Comparison of ENCODE assay signal across 8 mouse cellular contexts in genomic region chr6:34475391-34475790, GRCm38 (mm10). TPM values are rescaled to one million over a fixed set of nuclear protein-coding genes. Genes with fewer than 3 reads are reported as not detected.
DNase-seq lines count a peak whose midpoint lies in the region; ATAC-seq and TF ChIP-seq lines count a peak whose summit lies in the region.

No protein-coding gene starts in this region.

- ATAC-seq in heart, embryonic 14.5 days (ENCODE audit: insufficient number of reproducible peaks, insufficient read depth, low FRiP score, low read depth), result no peak
- ATAC-seq in forebrain, postnatal 0 days, result no peak

- H3K4me2 ChIP-seq in heart, embryonic 14.5 days (ENCODE audit: low read length), result peak overlapping the region; percentile 89
- H3K4me2 ChIP-seq in forebrain, postnatal 0 days (ENCODE audit: low read depth), result peak overlapping the region; percentile 81

- TF ChIP-seq EP300 in ES-Bruce4 (IDR thresholded peaks at IDR 0.05; ENCODE audit: insufficient read depth, low read depth, low read length), result no peak

- 10% methylated on average over 6 of the region's 6 CpGs for WGBS in heart, embryonic 14.5 days
- WGBS in forebrain, postnatal 0 days, result 16% methylated on average over 6 of the region's 6 CpGs
- 11% methylated on average over 6 of the region's 6 CpGs for WGBS in macrophage (ENCODE audit: missing documents)

- DNase-seq in heart, postnatal 14 days, result no peak
- DNase-seq in forebrain, postnatal 0 days, result no peak
- no peak for DNase-seq in cerebellum, postnatal 25 days
- no peak for DNase-seq in cerebellum, postnatal 36 days
- DNase-seq in frontal cortex, adult 2 months (ENCODE audit: extremely low spot score in 1 of 2, low spot score in 1 of 2), result no peak

- peaks cover 4 to 16% of the 10 kb centered on the region in 2 experiments for H3K4me1 ChIP-seq in heart, embryonic 14.5 days (ENCODE audit: control insufficient read depth in 2 of 2, insufficient read depth in 2 of 2, low read length in 2 of 2)
- H3K4me1 ChIP-seq in ES-Bruce4 (ENCODE audit: control insufficient read depth, insufficient read depth, low read length), result no peaks in the 10 kb centered on the region
- peaks cover 9% of the 10 kb centered on the region for H3K4me1 ChIP-seq in forebrain, postnatal 0 days (ENCODE audit: insufficient read depth)

- peak overlapping the region; percentile 82 for H3K9ac ChIP-seq in heart, embryonic 14.5 days (ENCODE audit: low read length)
- H3K9ac ChIP-seq in ES-Bruce4 (ENCODE audit: low read depth, poor library complexity, severe bottlenecking), result peak overlapping the region; percentile 49
- peak overlapping the region; percentile 69 for H3K9ac ChIP-seq in forebrain, postnatal 0 days

- no peak for TF ChIP-seq POLR2A in ES-Bruce4 (IDR thresholded peaks at IDR 0.05; ENCODE audit: insufficient read depth, low read length)

- H3K27me3 ChIP-seq in heart, embryonic 14.5 days (ENCODE audit: control insufficient read depth, insufficient read depth, low read length), result no peaks in the 10 kb centered on the region
- no peaks in the 10 kb centered on the region for H3K27me3 ChIP-seq in ES-Bruce4 (ENCODE audit: control insufficient read depth, insufficient read depth, low read length, poor library complexity, severe bottlenecking)
- no peaks in the 10 kb centered on the region for H3K27me3 ChIP-seq in forebrain, postnatal 0 days (ENCODE audit: insufficient read depth, low read length)

- intact Hi-C loops in heart, postnatal 14 days (cut with DNase I), result loop anchor here (2.0 to 5.0 kb wide), 2 partner anchors 25 to 298 kb away; partner anchors contain the start of gene Slc35b4

- H3K79me2 ChIP-seq in macrophage (ENCODE audit: inconsistent target), result 0 out of 2 replicates have a peak, but pooled peaks cover 4% of the 10 kb centered on the region

- no peaks in the 10 kb centered on the region for H3K9me3 ChIP-seq in heart, embryonic 14.5 days (ENCODE audit: control insufficient read depth, low read length)
- H3K9me3 ChIP-seq in ES-Bruce4 (replicated peaks; ENCODE audit: control insufficient read depth, insufficient read depth, low read length, poor library complexity, severe bottlenecking), result no peaks in the 10 kb centered on the region
- H3K9me3 ChIP-seq in forebrain, postnatal 0 days (ENCODE audit: low read length), result no peaks in the 10 kb centered on the region

- peak overlapping the region; percentile 73 to 81; a peak in 3 of 4 replicates for H3K27ac ChIP-seq in heart, embryonic 14.5 days (replicated peaks in 1 of 2; ENCODE audit: control insufficient read depth in 1 of 2, insufficient read depth in 1 of 2, low read depth in 2 of 2, low read length in 2 of 2)
- H3K27ac ChIP-seq in ES-Bruce4 (ENCODE audit: insufficient read depth, low read length), result no peak overlapping the region
- peak overlapping the region; percentile 36; the same call in 1 of the 2 replicates for H3K27ac ChIP-seq in forebrain, postnatal 0 days (ENCODE audit: low read depth, low read length)
- H3K27ac ChIP-seq in macrophage, result 0 out of 2 replicates have a peak overlapping the region, but pooled peaks have one; percentile 13

- no peaks in the 10 kb centered on the region for H3K36me3 ChIP-seq in heart, embryonic 14.5 days (ENCODE audit: control insufficient read depth, insufficient read depth, low read length)
- H3K36me3 ChIP-seq in ES-Bruce4 (ENCODE audit: control insufficient read depth, insufficient read depth, low read length, poor library complexity, severe bottlenecking) (no peaks in the 10 kb centered on the region), macrophage (ENCODE audit: inconsistent target) (no peaks in the 10 kb centered on the region)
- H3K36me3 ChIP-seq in forebrain, postnatal 0 days (ENCODE audit: insufficient read depth), result no peaks in the 10 kb centered on the region

- no peak for TF ChIP-seq CTCF in ES-Bruce4 (IDR thresholded peaks at IDR 0.05; ENCODE audit: low read depth, low read length)
- TF ChIP-seq CTCF in forebrain, postnatal 0 days (IDR thresholded peaks at IDR 0.05; ENCODE audit: low read depth), result no peak

- peak overlapping the region; percentile 76 to 79 for H3K4me3 ChIP-seq in heart, embryonic 14.5 days (ENCODE audit: control insufficient read depth in 1 of 2, insufficient read depth in 1 of 2, low read depth in 1 of 2, low read length in 2 of 2)
- H3K4me3 ChIP-seq in ES-Bruce4 (ENCODE audit: low read depth, low read length) (peak overlapping the region; percentile 81; the same call in 1 of the 2 replicates), macrophage (ENCODE audit: inconsistent target) (peak overlapping the region; percentile 82)
- peak overlapping the region; percentile 70 for H3K4me3 ChIP-seq in forebrain, postnatal 0 days (ENCODE audit: low read depth, low read length)

RNA-seq across cellular contexts. Expression of gene Bpgm, which starts 0.6 kb away (rescaled TPM):
- 40.1 and 58.2 TPM in 2 replicates for polyA plus RNA-seq in heart, embryonic 14.5 days (2014; fragmentation: Nextera tagmentation; extraction: Ambion mirVana)
- total RNA-seq in heart, postnatal 14 days (2021), result 100 to 1,000 TPM; 122 to 139 TPM
- polyA plus RNA-seq in ES-Bruce4 (2011; ENCODE audit: insufficient read depth, insufficient read length, low read depth, missing spikeins) (24.0 and 26.3 TPM in 2 replicates), macrophage (2018) (7.3 to 9.9 TPM (median 8.1 TPM) in 3 replicates)
- 49.6 and 49.9 TPM in 2 replicates for total RNA-seq in forebrain, postnatal 0 days (2014; rRNA removed)
- polyA plus RNA-seq in forebrain, postnatal 0 days (2015; fragmentation: Nextera tagmentation; extraction: Ambion mirVana), result 70.3 and 72.6 TPM in 2 replicates
- 10 to 100 TPM in 1 of 26 experiments, 1 to 10 TPM in 23, under 1 TPM in 1, not detected in 1; 0.62 to 11.0 (median 4.0) TPM for total RNA-seq in macrophage (2018; cell fraction: chromatin; rRNA removed)
- total RNA-seq in macrophage (2018; cell fraction: cytosol; rRNA removed), result 1 to 10 TPM; 4.3 to 9.7 (median 7.8) TPM
- total RNA-seq in macrophage (2018; cell fraction: nucleus; rRNA removed), result 10 to 100 TPM in 2 of 26 experiments, 1 to 10 TPM in 24; 1.4 to 11.1 (median 4.1) TPM
- 75.5 and 82.1 TPM in 2 replicates for polyA plus RNA-seq in frontal cortex, adult 2 months (2012; rRNA removed)
